Mouse (Mus musculus) kidney, embryonic 14.5 days (tissue): ENCODE measurements around the gene Ankrd13d. TPM values are rescaled to one million over a fixed set of nuclear protein-coding genes. Genes with fewer than 3 reads are reported as not detected.

Source experiments
- ATAC-seq: fragments of 200-750 bp; cut with Nextera tagmentation; 2 replicates; pipeline ENCODE4 v1.8.0; 2017; ENCODE audit warnings: moderate number of reproducible peaks, mild to moderate bottlenecking, moderate TSS enrichment, moderate library complexity; ENCODE audit not compliant: low FRiP score, low TSS enrichment
- H3K27ac ChIP-seq: fragments of 300-500 bp; sonication (generic); 2 replicates; pipeline ENCODE4 v1.5.1; 2014; ENCODE audit warnings: low read depth, mild to moderate bottlenecking, low read length, moderate library complexity, mixed read lengths
- H3K27me3 ChIP-seq: fragments of 300-500 bp; sonication (generic); 2 replicates; pipeline ENCODE4 v1.6.1; 2014; ENCODE audit warnings: mild to moderate bottlenecking, low read length; ENCODE audit not compliant: control insufficient read depth, insufficient read depth
- H3K36me3 ChIP-seq: fragments of 300-500 bp; sonication (generic); 2 replicates; pipeline ENCODE4 v1.6.1; 2014; ENCODE audit warnings: low read length, mixed read lengths; ENCODE audit not compliant: control insufficient read depth, insufficient read depth
- H3K4me1 ChIP-seq: fragments of 300-500 bp; sonication (generic); 2 replicates; pipeline ENCODE4 v1.6.1; 2014; ENCODE audit warnings: low read length, mixed read lengths; ENCODE audit not compliant: control insufficient read depth, insufficient read depth
- H3K4me2 ChIP-seq: fragments of 300-500 bp; sonication (generic); replicated peaks from 2 replicates; pipeline ENCODE4 v1.6.1; 2014; ENCODE audit warnings: low read depth, mild to moderate bottlenecking, low read length
- H3K4me3 ChIP-seq: fragments of 300-500 bp; sonication (generic); 2 replicates; pipeline ENCODE4 v1.5.1; 2014; ENCODE audit warnings: mild to moderate bottlenecking, low read length
- H3K9ac ChIP-seq: fragments of 300-500 bp; sonication (generic); 2 replicates; pipeline ENCODE4 v1.6.1; 2014; ENCODE audit warnings: low read depth, mild to moderate bottlenecking, low read length, moderate library complexity
- H3K9me3 ChIP-seq: fragments of 300-500 bp; sonication (generic); 2 replicates; pipeline ENCODE4 v1.6.1; 2016; ENCODE audit warnings: low read length; ENCODE audit not compliant: control insufficient read depth
- WGBS: fragments of 180-500 bp; shearing (Covaris S2); extraction: QIAGEN DNeasy Blood & Tissue Kit; methylation state at CpG from one replicate; pipeline ENCODE4 v1.1.7; 2014; 5-methylcytosine and 5-hydroxymethylcytosine counted together
- polyA plus RNA-seq: library from polyadenylated mRNA; unstranded; fragments of >200 nt; fragmentation: Nextera tagmentation; extraction: Ambion mirVana; gene quantifications from 2 replicates; pipeline ENCODE4 v1.2.1, GENCODE M21; 2014

The Ankrd13d gene
- polyA plus RNA-seq, result 5.2 and 8.3 TPM in 2 replicates

DNA sequence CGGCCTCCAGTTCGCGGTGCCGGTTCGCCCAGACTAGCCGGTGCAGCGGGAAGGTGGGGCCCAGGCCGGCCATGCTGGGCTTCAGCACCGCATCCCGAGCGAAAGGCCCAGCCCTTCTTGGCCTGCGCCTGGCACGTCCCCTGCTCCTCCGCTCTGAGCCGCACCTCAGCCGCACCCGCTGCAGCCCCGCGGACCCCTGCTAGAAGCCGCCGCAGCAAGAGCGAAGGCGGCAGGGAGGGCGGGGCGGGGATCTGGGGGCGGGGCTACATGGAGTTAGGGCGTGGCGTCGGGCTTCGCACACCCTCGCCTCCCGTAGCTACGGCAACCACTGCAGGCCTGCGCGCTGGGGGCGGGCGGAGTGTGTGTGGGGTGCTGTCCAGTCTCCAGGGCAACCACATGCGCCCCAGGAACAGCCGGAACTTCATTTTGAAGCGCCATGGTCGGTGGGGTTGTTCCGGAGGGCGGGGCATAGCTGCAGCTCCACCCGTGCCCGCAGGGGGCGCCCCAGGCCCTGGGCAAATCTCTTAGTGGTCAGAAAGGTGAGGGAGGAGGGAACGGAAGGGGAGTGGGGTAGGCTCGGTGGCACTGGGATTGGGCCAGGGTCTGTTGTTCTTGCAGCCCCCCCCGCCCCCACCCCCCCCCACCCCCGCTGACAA, at the start of gene Ankrd13d:
Gene Ankrd13d (minus strand): TSS at position 240 of the 656 bp plus-strand sequence.
- Histone ChIP-seq H3K4me2 (peak within 1 kb of the TSS; percentile 77), H3K27ac (no peak within 1 kb of the TSS), H3K9me3 (no peaks in the 10 kb centered on the region), H3K27me3 (no peaks in the 10 kb centered on the region), H3K4me1 (0 out of 2 replicates have a peak, but pooled peaks cover 4% of the 10 kb centered on the region), H3K9ac (peak within 1 kb of the TSS; percentile 70), H3K36me3 (peaks cover 28% of the 10 kb centered on the region), H3K4me3 (peak within 1 kb of the TSS; percentile 65)
- peak; percentile 95 for ATAC-seq
- under 1% methylated on average over 50 of the region's 50 CpGs for WGBS

DNA sequence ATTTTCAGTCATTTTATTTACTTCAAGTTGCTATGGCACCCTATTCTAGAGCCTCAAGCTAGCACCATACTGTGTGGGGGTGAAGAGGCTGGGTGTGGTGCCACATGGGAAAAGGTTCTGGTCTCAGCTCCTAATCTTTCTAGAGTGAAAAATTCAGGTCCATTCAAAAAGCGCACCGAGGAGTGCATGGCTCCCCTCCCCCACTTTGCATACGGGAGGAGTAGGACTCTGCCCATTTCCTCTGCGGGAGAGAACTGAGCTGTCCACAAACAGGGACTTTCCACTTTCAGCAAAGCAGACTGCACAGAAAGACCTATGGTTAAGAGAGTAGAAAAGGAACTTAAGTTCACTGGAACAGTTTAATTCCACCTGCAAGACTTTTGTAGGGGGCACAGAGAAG, 49.7 kb upstream of the Ankrd13d start:
- H3K27ac ChIP-seq, result peak overlapping the region; percentile 96
- no peaks in the 10 kb centered on the region for H3K27me3 ChIP-seq
- H3K9me3 ChIP-seq, result no peaks in the 10 kb centered on the region
- 0 out of 2 replicates have a peak, but pooled peaks have one; percentile 28 for ATAC-seq
- peaks cover 46% of the 10 kb centered on the region for H3K36me3 ChIP-seq
- peaks cover 24% of the 10 kb centered on the region for H3K4me1 ChIP-seq
- 1% methylated on average over 4 of the region's 4 CpGs for WGBS
- peak overlapping the region; percentile 72 for H3K4me2 ChIP-seq
- peak overlapping the region; percentile 85 for H3K9ac ChIP-seq
- H3K4me3 ChIP-seq, result peak overlapping the region; percentile 65

DNA sequence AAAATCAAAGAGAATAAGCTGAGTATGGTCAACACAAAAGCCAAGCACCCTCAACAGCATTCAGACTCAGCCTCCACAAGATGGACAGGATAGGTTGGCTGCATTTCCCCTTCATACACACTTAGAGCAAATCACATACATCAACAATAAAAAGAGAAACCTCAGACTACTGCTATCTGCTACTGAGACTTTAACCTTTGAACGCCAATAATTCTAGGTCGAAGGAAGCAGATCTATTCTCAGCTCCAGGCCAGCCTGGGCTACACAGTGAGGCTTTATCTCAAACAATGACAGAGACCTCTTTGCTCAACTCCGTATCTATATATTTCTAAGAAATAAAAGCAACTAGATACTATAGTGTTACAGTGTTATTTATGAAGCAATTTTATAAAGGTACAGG, 48.3 kb upstream of the Ankrd13d start:
- no peak overlapping the region for H3K4me3 ChIP-seq
- peak overlapping the region; percentile 72; the same call in 1 of the 2 replicates for H3K4me2 ChIP-seq
- H3K36me3 ChIP-seq, result peaks cover 55% of the 10 kb centered on the region
- H3K4me1 ChIP-seq, result peaks cover 24% of the 10 kb centered on the region
- no peaks in the 10 kb centered on the region for H3K9me3 ChIP-seq
- H3K27ac ChIP-seq, result no peak overlapping the region
- H3K9ac ChIP-seq, result no peak overlapping the region
- WGBS, result 89% methylated on average over 3 of the region's 3 CpGs
- ATAC-seq, result no peak
- H3K27me3 ChIP-seq, result no peaks in the 10 kb centered on the region

DNA sequence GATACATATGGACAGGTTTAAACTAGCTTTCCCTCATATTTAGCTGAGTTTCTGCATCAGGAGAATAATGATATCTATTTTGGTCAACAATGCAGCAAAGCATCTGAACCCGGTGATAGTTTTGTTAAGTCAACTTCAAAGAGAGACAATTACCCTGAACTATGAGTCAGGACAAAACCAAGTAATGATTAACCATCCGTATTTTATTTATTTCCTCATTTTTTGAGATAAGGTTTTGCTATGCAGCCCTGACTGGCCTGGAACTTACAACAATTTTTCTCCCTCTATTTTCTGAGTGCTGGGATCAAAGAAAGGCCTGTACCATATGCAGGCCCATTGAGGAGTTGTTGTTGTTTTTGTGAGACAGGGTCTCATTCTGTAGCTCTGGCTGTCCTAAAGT, 47.7 kb upstream of the Ankrd13d start:
- Histone ChIP-seq H3K36me3 (peaks cover 61% of the 10 kb centered on the region), H3K27me3 (no peaks in the 10 kb centered on the region), H3K27ac (no peak overlapping the region), H3K4me2 (no peak overlapping the region), H3K9me3 (no peaks in the 10 kb centered on the region), H3K4me3 (no peak overlapping the region), H3K4me1 (peaks cover 24% of the 10 kb centered on the region), H3K9ac (no peak overlapping the region)
- ATAC-seq, result no peak
- 84% methylated on average over 2 of the region's 2 CpGs for WGBS

- no peaks in the 10 kb centered on the region for H3K27me3 ChIP-seq
- WGBS, result 92% methylated on average over 8 of the region's 8 CpGs
- no peak overlapping the region for H3K9ac ChIP-seq
- H3K27ac ChIP-seq, result no peak overlapping the region
- H3K4me1 ChIP-seq, result peaks cover 17% of the 10 kb centered on the region
- no peak for ATAC-seq
- H3K4me2 ChIP-seq, result no peak overlapping the region
- peaks cover 74% of the 10 kb centered on the region for H3K36me3 ChIP-seq
- H3K9me3 ChIP-seq, result no peaks in the 10 kb centered on the region
- no peak overlapping the region for H3K4me3 ChIP-seq
Observed at GRCm38 (mm10) chr19:4328737-4329304, 45.9 kb upstream of the Ankrd13d start.

GRCm38 (mm10) chr19:4326881-4327280, 43.9 kb upstream of the Ankrd13d start:
- H3K4me2 ChIP-seq, result no peak overlapping the region
- no peak overlapping the region for H3K9ac ChIP-seq
- ATAC-seq, result no peak
- no peak overlapping the region for H3K4me3 ChIP-seq
- no peaks in the 10 kb centered on the region for H3K27me3 ChIP-seq
- no peak overlapping the region for H3K27ac ChIP-seq
- 97% methylated on average over 1 of the region's 1 CpGs for WGBS
- H3K36me3 ChIP-seq, result peaks cover 92% of the 10 kb centered on the region
- H3K9me3 ChIP-seq, result no peaks in the 10 kb centered on the region
- H3K4me1 ChIP-seq, result peaks cover 9% of the 10 kb centered on the region

DNA sequence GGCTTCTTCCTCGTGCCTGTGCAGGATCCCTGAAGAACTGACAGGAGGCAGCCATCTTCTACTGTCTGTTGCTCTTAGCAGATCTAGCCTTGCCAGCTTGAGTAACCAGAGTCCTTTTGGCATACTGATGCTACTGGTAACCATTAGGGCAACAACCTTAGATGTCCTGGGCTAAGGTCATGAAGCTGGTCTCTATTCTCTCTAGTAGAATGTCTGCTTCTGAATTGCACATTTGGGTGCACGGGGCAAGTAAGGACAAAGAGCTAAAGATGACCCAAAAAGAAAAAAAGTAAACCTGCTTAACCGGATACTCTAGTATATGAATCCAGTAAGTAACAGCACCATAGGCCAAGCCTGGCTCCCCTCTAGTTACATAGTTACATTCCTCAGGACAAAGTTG, 43.2 kb upstream of the Ankrd13d start:
- Histone ChIP-seq H3K9ac (no peak overlapping the region), H3K4me2 (no peak overlapping the region), H3K4me1 (peaks cover 1% of the 10 kb centered on the region; the same call in 1 of the 2 replicates), H3K4me3 (no peak overlapping the region), H3K27me3 (no peaks in the 10 kb centered on the region), H3K9me3 (no peaks in the 10 kb centered on the region), H3K27ac (no peak overlapping the region), H3K36me3 (peaks cover 96% of the 10 kb centered on the region)
- 90% methylated on average over 3 of the region's 3 CpGs for WGBS
- no peak for ATAC-seq

- H3K4me1 ChIP-seq, result no peaks in the 10 kb centered on the region
- 94% methylated on average over 3 of the region's 3 CpGs for WGBS
- no peaks in the 10 kb centered on the region for H3K27me3 ChIP-seq
- H3K36me3 ChIP-seq, result peaks cover 97% of the 10 kb centered on the region
- no peak overlapping the region for H3K4me3 ChIP-seq
- no peak overlapping the region for H3K9ac ChIP-seq
- no peak overlapping the region for H3K4me2 ChIP-seq
- no peak for ATAC-seq
- H3K9me3 ChIP-seq, result no peaks in the 10 kb centered on the region
- no peak overlapping the region for H3K27ac ChIP-seq
Observed at GRCm38 (mm10) chr19:4322134-4322533, 39.2 kb upstream of the Ankrd13d start.

DNA sequence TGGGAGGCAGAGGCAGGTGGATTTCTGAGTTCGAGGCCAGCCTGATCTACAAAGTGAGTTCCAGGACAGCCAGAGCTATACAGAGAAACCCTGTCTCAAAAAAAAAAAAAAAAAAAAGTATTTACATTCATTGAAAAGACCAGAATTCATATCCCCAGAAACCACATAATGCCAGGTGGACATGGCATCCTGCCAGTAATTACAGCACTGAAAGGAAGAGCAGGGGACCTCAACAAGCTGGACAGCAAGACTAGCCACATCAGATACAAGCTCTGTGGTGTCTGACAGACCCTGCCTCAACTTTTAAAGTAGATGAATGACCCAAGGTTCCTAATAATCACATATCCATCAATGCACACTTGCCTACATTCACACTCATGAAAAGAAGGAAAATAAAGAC, 38.7 kb upstream of the Ankrd13d start:
- Histone ChIP-seq H3K27me3 (no peaks in the 10 kb centered on the region), H3K9me3 (no peaks in the 10 kb centered on the region), H3K4me3 (no peak overlapping the region), H3K36me3 (peaks cover 95% of the 10 kb centered on the region), H3K4me1 (no peaks in the 10 kb centered on the region), H3K9ac (no peak overlapping the region), H3K4me2 (no peak overlapping the region), H3K27ac (no peak overlapping the region)
- WGBS, result 100% methylated on average over 1 of the region's 1 CpGs
- ATAC-seq, result no peak
